In the genomic region with DNA sequence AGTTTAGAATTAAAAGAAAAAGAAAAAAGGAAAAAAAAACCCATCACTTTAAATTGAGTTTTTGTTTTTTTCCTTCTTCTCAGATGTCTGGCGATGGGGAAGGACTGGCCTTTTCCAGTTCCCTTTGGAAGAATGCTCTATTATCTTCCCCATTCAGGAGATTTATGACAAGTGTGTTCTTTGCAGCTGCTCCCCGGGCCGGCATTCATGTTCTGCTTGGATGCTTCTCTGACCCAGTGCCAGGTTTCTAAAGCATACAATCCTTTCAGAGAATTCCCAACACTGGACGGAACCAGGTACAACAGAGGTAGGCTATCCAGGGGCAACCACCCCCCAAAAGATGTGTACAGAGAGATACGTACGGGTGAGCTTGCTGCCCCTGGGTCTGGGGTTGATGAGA, we compare ENCODE assay signal across 14 mouse cellular contexts.
DNase-seq lines count a peak whose midpoint lies in the region; ATAC-seq lines count a peak whose summit lies in the region.
"Had no signal": no experiment of that assay in that cellular context is flagged by ENCODE, and none has a peak within 500 bp of the region (broad histone marks: within the 10 kb centered on the region; RNA-seq: fewer than 3 reads in every experiment).

No protein-coding gene starts in this region.

- no peak overlapping the region for H3K4me2 ChIP-seq in neural tube, embryonic 11.5 days (ENCODE audit: low read depth)
- H3K4me2 ChIP-seq: limb, embryonic 12.5 days had no signal

- 0 out of 2 replicates have a peak, but pooled peaks have one; percentile 39 for ATAC-seq in neural tube, embryonic 11.5 days (ENCODE audit: insufficient read depth, low FRiP score, low TSS enrichment)
- ATAC-seq in frontal cortex, adult (ENCODE audit: low TSS enrichment): no peak
- ATAC-seq: intestine, postnatal 0 days had no signal

- DNase-seq in gastrocnemius, postnatal 14 days: peak; percentile 9
- no peak for DNase-seq in gastrocnemius, postnatal 4 days (ENCODE audit: low spot score in 2 of 2)
- DNase-seq in neural tube, embryonic 11.5 days (ENCODE audit: low spot score): peak; percentile 54
- DNase-seq in neural tube, embryonic 10.5 days (ENCODE audit: extremely low spot score, low spot score): no peak
- peak; percentile 21 to 67 for DNase-seq in kidney, postnatal 36 days
- DNase-seq in right cerebral cortex, adult 18-20 months: no peak
- DNase-seq: adrenal gland, postnatal 10 days; B cell, adult 2 months; heart, postnatal 14 days; spleen, adult 18-20 months; thymus, postnatal 4 days had no signal

- intact Hi-C loops in gastrocnemius, postnatal 14 days (cut with DNase I; ENCODE audit: low total_unique reads): no loop called here

- 26% methylated on average over 6 of the region's 6 CpGs for WGBS in neural tube, embryonic 11.5 days

- no peaks in the 10 kb centered on the region for H3K9me3 ChIP-seq in neural tube, embryonic 11.5 days (ENCODE audit: control insufficient read depth, low read length)
- H3K9me3 ChIP-seq: limb, embryonic 12.5 days had no signal

- no peak overlapping the region for H3K4me3 ChIP-seq in neural tube, embryonic 11.5 days (ENCODE audit: low read depth, low read length)
- H3K4me3 ChIP-seq: limb, embryonic 12.5 days had no signal

- H3K27ac ChIP-seq in neural tube, embryonic 11.5 days (ENCODE audit: low read depth, low read length): peak overlapping the region; percentile 29; the same call in 1 of the 2 replicates
- H3K27ac ChIP-seq: limb, embryonic 12.5 days had no signal

- H3K4me1 ChIP-seq in neural tube, embryonic 11.5 days (ENCODE audit: control insufficient read depth, insufficient read depth, low read length): peaks cover 13% of the 10 kb centered on the region

- H3K9ac ChIP-seq in neural tube, embryonic 11.5 days (ENCODE audit: low read length): no peak overlapping the region
- H3K9ac ChIP-seq: limb, embryonic 12.5 days had no signal

- no peaks in the 10 kb centered on the region for H3K36me3 ChIP-seq in neural tube, embryonic 11.5 days (ENCODE audit: control insufficient read depth, insufficient read depth, low read length)
- H3K36me3 ChIP-seq: limb, embryonic 12.5 days had no signal

- H3K27me3 ChIP-seq in neural tube, embryonic 11.5 days (ENCODE audit: control insufficient read depth, insufficient read depth, low read length): no peaks in the 10 kb centered on the region

Comparison
In these comparisons a context has a peak if more than half of its experiments do, and no peak if none do; other contexts are left out.
1. DNase-seq: peak in gastrocnemius, postnatal 14 days (single experiment), neural tube, embryonic 11.5 days (single experiment) and kidney, postnatal 36 days (2 of 2); none in gastrocnemius, postnatal 4 days (0 of 2), neural tube, embryonic 10.5 days (single experiment) and right cerebral cortex, adult 18-20 months (single experiment).